In genomic region chr2:143243741-143244140, GRCm38 (mm10) we compare ENCODE assay signal across 17 mouse cellular contexts.
"Had no signal": no experiment of that assay in that cellular context is flagged by ENCODE, and none has a peak within 500 bp of the region (broad histone marks: within the 10 kb centered on the region; RNA-seq: fewer than 3 reads in every experiment).

No protein-coding gene starts in this region.

- ATAC-seq: hindbrain, postnatal 0 days; intestine, embryonic 16.5 days; liver, embryonic 12.5 days had no signal

- DNase-seq: gastrocnemius, adult 2 months; gastrocnemius, postnatal 10 days; gastrocnemius, postnatal 25 days; heart, adult 18-20 months; heart, postnatal 10 days; heart, postnatal 4 days; kidney, adult 11 months; kidney, adult 2 months; kidney, adult 9 months; kidney, postnatal 14 days; kidney, postnatal 36 days; layer of hippocampus, adult 9-11 months; layer of hippocampus, postnatal 36 days; left cerebral cortex, postnatal 4 days had no signal
